Mouse (Mus musculus) ES-E14 (cell line): ENCODE results near the gene Gm21915. TPM values are rescaled to one million over a fixed set of nuclear protein-coding genes. Genes with fewer than 3 reads are reported as not detected.

Experiments used
- DNase-seq: peaks from one replicate; pipeline ENCODE4 v3.0.0-alpha.2; 2013; ENCODE audit warnings: low read depth, low spot score
- H3K27ac ChIP-seq: 2 replicates; pipeline ENCODE4 v1.5.1; 2012; ENCODE audit warnings: low read depth, mild to moderate bottlenecking, low read length, moderate library complexity, mixed read lengths; ENCODE audit not compliant: poor library complexity, insufficient read depth, severe bottlenecking
- H3K36me3 ChIP-seq: 2 replicates; pipeline ENCODE4 v1.6.1; 2012; ENCODE audit warnings: mild to moderate bottlenecking, low read length, moderate library complexity, mixed read lengths; ENCODE audit not compliant: control insufficient read depth, poor library complexity, insufficient read depth, severe bottlenecking
- H3K4me1 ChIP-seq, 2 experiments: fragments of 150-350 bp in 1 of 2; sonication (generic) in 1 of 2; 2 replicates each; pipeline ENCODE4 v1.6.1; 2012; ENCODE audit warnings: low read length in 2 of 2, mild to moderate bottlenecking in 1 of 2, mixed read lengths in 1 of 2; ENCODE audit not compliant: control insufficient read depth in 2 of 2, insufficient read depth in 2 of 2, poor library complexity in 1 of 2
- H3K4me3 ChIP-seq, 2 experiments: fragments of 150-350 bp in 1 of 2; sonication (generic) in 1 of 2; 2 replicates each; pipeline ENCODE4 v1.5.1; 2012; ENCODE audit warnings: low read length in 2 of 2, low read depth in 1 of 2, mild to moderate bottlenecking in 1 of 2, mixed read lengths in 1 of 2; ENCODE audit not compliant: insufficient read depth in 1 of 2, poor library complexity in 1 of 2, severe bottlenecking in 1 of 2
- H3K9ac ChIP-seq: 2 replicates; pipeline ENCODE4 v1.6.1; 2012; ENCODE audit warnings: low read depth, mild to moderate bottlenecking, low read length, mixed read lengths; ENCODE audit not compliant: poor library complexity, insufficient read depth, severe bottlenecking
- H3K9me3 ChIP-seq: fragments of 150-350 bp; sonication (generic); 2 replicates; pipeline ENCODE4 v1.6.1; 2012; ENCODE audit warnings: low read depth, mild to moderate bottlenecking, low read length; ENCODE audit not compliant: control insufficient read depth, insufficient read depth
- CHD2 ChIP-seq: IDR thresholded peaks from 2 replicates; pipeline ENCODE4 v1.6.1; 2014; ENCODE audit warnings: mild to moderate bottlenecking, low read depth, low read length, inconsistent platforms
- HCFC1 ChIP-seq: IDR thresholded peaks from 2 replicates; pipeline ENCODE4 v1.6.1; 2012; ENCODE audit warnings: low read length, inconsistent platforms, borderline replicate concordance; ENCODE audit not compliant: insufficient read depth
- MAFK ChIP-seq: IDR thresholded peaks from 2 replicates; pipeline ENCODE4 v1.6.1; 2014; ENCODE audit warnings: mild to moderate bottlenecking, low read depth, low read length, inconsistent platforms; ENCODE audit not compliant: insufficient read depth
- ZC3H11A ChIP-seq: IDR thresholded peaks from 2 replicates; pipeline ENCODE4 v1.6.1; 2012; ENCODE audit warnings: low read depth, mild to moderate bottlenecking, inconsistent platforms, low read length, borderline replicate concordance
- ZNF384 ChIP-seq: IDR thresholded peaks from 2 replicates; pipeline ENCODE4 v1.6.1; 2012; ENCODE audit warnings: low read depth, low read length, inconsistent platforms
- in situ Hi-C, 2 experiments: fragments of 600-800 bp; cut with MboI; formaldehyde crosslinking; loops; one replicate each; pipeline ENCODE4 v1.15.1; 2025; ENCODE audit warnings: low sequenced_read_pairs in 2 of 2, inconsistent platforms in 1 of 2; ENCODE audit not compliant: unreplicated experiment in 2 of 2
- total RNA-seq: library from RNA; depleted of rRNA; stranded (reverse); fragments of 300-350 nt; gene quantifications from 2 replicates; pipeline ENCODE4 v1.2.3, GENCODE M21; 2012

Gm21915 gene
- total RNA-seq, 1 experiment = 0.71 TPM

- no peaks in the 10 kb centered on the region for H3K9me3 ChIP-seq
- TF ChIP-seq MAFK = no peak
- no peak for TF ChIP-seq HCFC1
- no peak for TF ChIP-seq ZNF384
- TF ChIP-seq CHD2 = no peak
- TF ChIP-seq ZC3H11A = no peak
These were observed 5.0 kb downstream of the Gm21915 start for GRCm38 (mm10) chr9:40675203-40675958.

GRCm38 (mm10) chr9:40678653-40679052 lies 8.2 kb downstream of the Gm21915 start:
- TF ChIP-seq ZC3H11A (no peak), CHD2 (no peak), HCFC1 (no peak), ZNF384 (no peak), MAFK (no peak)
- no peak overlapping the region for H3K4me3 ChIP-seq
- H3K27ac ChIP-seq = no peak overlapping the region
- in situ Hi-C loops = no loop called here
- no peak for DNase-seq
- no peaks in the 10 kb centered on the region for H3K36me3 ChIP-seq
- no peaks in the 10 kb centered on the region; a peak in 1 of 4 replicates for H3K4me1 ChIP-seq
- no peaks in the 10 kb centered on the region for H3K9me3 ChIP-seq
- H3K9ac ChIP-seq = no peak overlapping the region

More at GRCm38 (mm10) chr9:40675203-40675958, 5.0 kb downstream of the Gm21915 start:
- no peak overlapping the region for H3K4me3 ChIP-seq
- no peaks in the 10 kb centered on the region for H3K36me3 ChIP-seq
- no peak for DNase-seq
- no peak overlapping the region for H3K9ac ChIP-seq
- peaks cover 0 to 6% of the 10 kb centered on the region in 2 experiments; a peak in 1 of 4 replicates for H3K4me1 ChIP-seq
- H3K27ac ChIP-seq = no peak overlapping the region
- in situ Hi-C loops = no loop called here

GRCm38 (mm10) chr9:40685801-40686420 lies 15.5 kb downstream of the Gm21915 start, which contains the start of gene Clmp:
Gene Clmp (plus strand): TSS chr9:40685962.
- Histone ChIP-seq H3K4me1 (no peaks in the 10 kb centered on the region), H3K9me3 (no peaks in the 10 kb centered on the region), H3K9ac (peak within 1 kb of the TSS; percentile 1), H3K4me3 (peak within 1 kb of the TSS; percentile 65 to 71), H3K27ac (no peak within 1 kb of the TSS), H3K36me3 (no peaks in the 10 kb centered on the region)
- in situ Hi-C loops = no loop called here
- TF ChIP-seq ZC3H11A (no peak), CHD2 (no peak), MAFK (no peak), HCFC1 (no peak), ZNF384 (no peak)
- DNase-seq = no peak

DNA sequence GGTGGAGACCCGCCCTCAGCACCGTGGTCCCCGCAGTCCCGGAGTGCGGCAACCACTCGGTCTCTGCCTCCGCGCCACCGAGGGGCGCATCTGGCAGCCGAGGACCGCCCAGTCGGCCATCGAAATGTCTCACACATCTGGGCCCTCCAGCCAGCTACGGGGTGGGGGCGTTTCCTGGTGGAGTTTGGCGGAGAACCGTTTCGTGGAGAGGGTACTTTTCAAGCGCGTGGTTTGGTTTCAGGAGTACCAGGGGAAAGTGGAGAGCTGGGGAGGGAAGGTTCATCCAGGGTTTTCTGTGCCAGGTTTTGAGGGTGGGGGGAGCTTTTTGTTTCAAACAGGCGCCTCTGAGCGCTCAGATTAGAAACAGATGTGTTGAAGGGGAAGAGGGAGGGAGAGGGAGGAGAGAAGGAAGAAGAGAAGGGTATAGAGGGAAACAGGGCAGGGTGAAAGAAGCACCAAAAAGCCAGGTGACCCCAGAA lies 16.0 kb downstream of the Gm21915 start:
- in situ Hi-C loops = no loop called here
- Histone ChIP-seq H3K4me3 (peak overlapping the region; percentile 65 to 71), H3K4me1 (no peaks in the 10 kb centered on the region), H3K9me3 (no peaks in the 10 kb centered on the region), H3K36me3 (no peaks in the 10 kb centered on the region), H3K9ac (peak overlapping the region; percentile 1), H3K27ac (no peak overlapping the region)
- TF ChIP-seq MAFK (no peak), ZNF384 (no peak), HCFC1 (no peak), CHD2 (no peak), ZC3H11A (no peak)
- DNase-seq = no peak
